Mouse (Mus musculus): ENCODE measurements around the gene Wipf2. TPM values are rescaled to one million over a fixed set of nuclear protein-coding genes. Genes with fewer than 3 reads are reported as not detected.
A peak's percentile ranks its signal among the peaks of the same experiment; 100 is the strongest.

Gene Wipf2
- polyA plus RNA-seq, 1 experiment from 2014 or later: 6.7 TPM

DNA sequence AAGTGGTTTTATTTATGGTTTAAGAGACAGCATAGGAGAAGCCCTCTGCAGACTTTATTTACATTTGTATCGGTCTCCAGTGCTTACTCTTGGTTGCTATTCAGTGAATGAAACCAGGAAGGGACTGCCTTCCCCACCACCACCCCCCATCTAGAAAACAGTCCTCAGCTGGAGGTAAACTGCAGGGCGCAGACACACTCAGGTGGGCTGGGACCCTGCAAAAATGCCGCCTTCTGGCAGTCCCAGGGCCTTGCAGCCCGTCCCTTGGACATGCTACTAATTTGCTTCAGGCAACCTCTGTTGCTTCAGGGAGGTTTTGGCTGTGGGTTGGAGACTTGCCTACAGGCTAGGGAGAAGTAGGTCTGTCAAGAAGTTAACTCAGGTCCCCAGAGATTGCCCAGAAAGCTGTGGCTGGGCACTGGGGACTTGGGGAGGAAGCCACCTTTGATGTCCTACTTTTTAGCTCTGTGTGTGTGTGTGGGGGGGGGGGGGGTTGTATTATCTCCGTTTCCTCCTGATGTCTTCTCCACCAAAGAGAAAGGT, 61.3 kb downstream of the Wipf2 start:
- Histone ChIP-seq H3K36me3 (ENCODE audit: control insufficient read depth, insufficient read depth, low read length) (peaks cover 11% of the 10 kb centered on the region), H3K4me1 (ENCODE audit: control insufficient read depth, insufficient read depth, low read length) (peaks cover 61% of the 10 kb centered on the region), H3K9ac (ENCODE audit: low read depth, low read length) (no peak overlapping the region), H3K9me3 (ENCODE audit: control insufficient read depth, low read length) (no peaks in the 10 kb centered on the region), H3K4me2 (replicated peaks; ENCODE audit: low read depth, low read length) (no peak overlapping the region), H3K27ac (ENCODE audit: low read depth, low read length) (peak overlapping the region; percentile 90), H3K27me3 (ENCODE audit: control insufficient read depth, insufficient read depth, low read length) (no peaks in the 10 kb centered on the region), H3K4me3 (ENCODE audit: low read length) (no peak overlapping the region)
- no peak for ATAC-seq (ENCODE audit: low FRiP score, low TSS enrichment)
- WGBS: 36% methylated on average over 5 of the region's 5 CpGs

DNA sequence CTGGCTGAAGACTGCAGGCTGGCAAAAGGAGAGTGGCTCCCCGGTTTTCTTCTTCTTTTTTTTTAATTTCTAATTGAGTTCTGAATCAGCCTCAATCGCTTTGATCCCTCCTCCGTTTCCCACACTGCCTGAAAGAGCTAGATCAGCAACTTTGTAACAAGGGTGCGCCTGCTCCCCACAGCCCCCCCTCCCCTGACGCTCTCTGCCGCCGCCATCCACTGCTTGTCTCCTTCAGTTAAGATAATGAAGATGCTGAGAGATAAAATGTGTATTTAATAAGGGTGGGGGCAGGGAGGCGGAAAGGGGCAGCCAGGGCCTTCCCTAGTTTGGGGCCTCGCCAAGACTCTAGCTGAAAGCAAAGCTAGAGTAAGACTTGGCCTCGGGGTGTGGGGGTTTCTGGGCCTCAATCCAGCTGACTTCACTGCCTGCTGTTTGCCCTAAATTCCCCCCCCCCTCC, 61.9 kb downstream of the Wipf2 start:
- H3K4me3 ChIP-seq (ENCODE audit: low read length): no peak overlapping the region
- WGBS: 13% methylated on average over 10 of the region's 10 CpGs
- H3K36me3 ChIP-seq (ENCODE audit: control insufficient read depth, insufficient read depth, low read length): peaks cover 8% of the 10 kb centered on the region
- ATAC-seq (ENCODE audit: low FRiP score, low TSS enrichment): no peak
- H3K9ac ChIP-seq (ENCODE audit: low read depth, low read length): peak overlapping the region; percentile 28; the same call in 1 of the 2 replicates
- H3K27me3 ChIP-seq (ENCODE audit: control insufficient read depth, insufficient read depth, low read length): no peaks in the 10 kb centered on the region
- peaks cover 67% of the 10 kb centered on the region for H3K4me1 ChIP-seq (ENCODE audit: control insufficient read depth, insufficient read depth, low read length)
- peak overlapping the region; percentile 90 for H3K27ac ChIP-seq (ENCODE audit: low read depth, low read length)
- H3K9me3 ChIP-seq (ENCODE audit: control insufficient read depth, low read length): no peaks in the 10 kb centered on the region
- peak overlapping the region; percentile 22; the same call in 1 of the 2 replicates for H3K4me2 ChIP-seq (replicated peaks; ENCODE audit: low read depth, low read length)

DNA sequence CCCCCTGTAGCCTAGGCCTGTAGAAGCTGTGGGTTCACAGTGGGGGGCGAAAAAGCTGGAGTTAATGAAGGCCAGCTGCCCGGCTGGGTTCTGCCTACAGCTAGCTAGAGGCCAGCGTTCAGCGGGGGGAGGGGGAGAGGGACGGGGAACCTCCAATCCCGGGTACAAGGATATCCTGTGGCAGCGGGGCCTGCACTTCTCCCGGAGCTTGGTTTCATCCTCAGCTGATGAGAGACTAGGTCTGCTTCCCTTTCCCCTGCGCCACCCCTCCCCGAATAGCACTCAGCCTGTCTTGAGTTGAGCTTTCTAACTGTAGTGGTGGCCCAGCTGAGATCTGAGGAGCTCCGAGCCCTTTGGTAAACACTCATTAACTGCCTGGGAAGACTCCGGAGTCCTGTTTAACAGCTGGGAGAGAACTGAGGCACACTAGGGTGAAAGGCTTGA, 62.5 kb downstream of the Wipf2 start:
- no peak overlapping the region for H3K4me3 ChIP-seq (ENCODE audit: low read length)
- H3K27me3 ChIP-seq (ENCODE audit: control insufficient read depth, insufficient read depth, low read length): no peaks in the 10 kb centered on the region
- peak overlapping the region; percentile 90 for H3K27ac ChIP-seq (ENCODE audit: low read depth, low read length)
- H3K4me2 ChIP-seq (replicated peaks; ENCODE audit: low read depth, low read length): peak overlapping the region; percentile 22; the same call in 1 of the 2 replicates
- H3K36me3 ChIP-seq (ENCODE audit: control insufficient read depth, insufficient read depth, low read length): peaks cover 2% of the 10 kb centered on the region
- peak overlapping the region; percentile 28; the same call in 1 of the 2 replicates for H3K9ac ChIP-seq (ENCODE audit: low read depth, low read length)
- H3K9me3 ChIP-seq (ENCODE audit: control insufficient read depth, low read length): no peaks in the 10 kb centered on the region
- WGBS: 4% methylated on average over 12 of the region's 12 CpGs
- H3K4me1 ChIP-seq (ENCODE audit: control insufficient read depth, insufficient read depth, low read length): peaks cover 73% of the 10 kb centered on the region
- 0 out of 2 replicates have a peak, but pooled peaks have one; percentile 14 for ATAC-seq (ENCODE audit: low FRiP score, low TSS enrichment)

DNA sequence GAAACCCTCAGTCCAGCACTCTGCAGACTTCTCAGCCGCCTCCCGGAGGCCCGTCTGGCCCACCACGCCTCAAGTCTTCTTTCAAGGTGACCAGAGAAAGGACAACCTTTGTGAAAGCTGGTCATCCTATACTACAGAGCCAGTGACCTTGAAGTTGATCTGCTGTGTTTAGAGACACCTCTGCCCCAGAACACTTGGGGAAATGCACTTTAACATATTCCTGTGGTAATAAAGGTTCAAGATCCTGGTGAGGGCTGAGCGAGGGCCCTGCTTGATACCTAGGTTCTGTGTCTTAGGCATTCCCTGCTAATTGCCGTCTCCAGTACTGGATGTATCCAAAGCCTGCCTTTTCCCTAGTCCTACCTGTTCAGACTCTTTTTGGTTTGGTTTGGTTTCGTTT, 63.1 kb downstream of the Wipf2 start:
- H3K36me3 ChIP-seq (ENCODE audit: control insufficient read depth, insufficient read depth, low read length): no peaks in the 10 kb centered on the region
- no peaks in the 10 kb centered on the region for H3K27me3 ChIP-seq (ENCODE audit: control insufficient read depth, insufficient read depth, low read length)
- ATAC-seq (ENCODE audit: low FRiP score, low TSS enrichment): no peak
- 0 out of 2 replicates have a peak overlapping the region, but pooled peaks have one; percentile 28 for H3K9ac ChIP-seq (ENCODE audit: low read depth, low read length)
- H3K4me3 ChIP-seq (ENCODE audit: low read length): no peak overlapping the region
- peaks cover 79% of the 10 kb centered on the region for H3K4me1 ChIP-seq (ENCODE audit: control insufficient read depth, insufficient read depth, low read length)
- peak overlapping the region; percentile 90 for H3K27ac ChIP-seq (ENCODE audit: low read depth, low read length)
- no peaks in the 10 kb centered on the region for H3K9me3 ChIP-seq (ENCODE audit: control insufficient read depth, low read length)
- H3K4me2 ChIP-seq (replicated peaks; ENCODE audit: low read depth, low read length): no peak overlapping the region
- 71% methylated on average over 7 of the region's 7 CpGs for WGBS

DNA sequence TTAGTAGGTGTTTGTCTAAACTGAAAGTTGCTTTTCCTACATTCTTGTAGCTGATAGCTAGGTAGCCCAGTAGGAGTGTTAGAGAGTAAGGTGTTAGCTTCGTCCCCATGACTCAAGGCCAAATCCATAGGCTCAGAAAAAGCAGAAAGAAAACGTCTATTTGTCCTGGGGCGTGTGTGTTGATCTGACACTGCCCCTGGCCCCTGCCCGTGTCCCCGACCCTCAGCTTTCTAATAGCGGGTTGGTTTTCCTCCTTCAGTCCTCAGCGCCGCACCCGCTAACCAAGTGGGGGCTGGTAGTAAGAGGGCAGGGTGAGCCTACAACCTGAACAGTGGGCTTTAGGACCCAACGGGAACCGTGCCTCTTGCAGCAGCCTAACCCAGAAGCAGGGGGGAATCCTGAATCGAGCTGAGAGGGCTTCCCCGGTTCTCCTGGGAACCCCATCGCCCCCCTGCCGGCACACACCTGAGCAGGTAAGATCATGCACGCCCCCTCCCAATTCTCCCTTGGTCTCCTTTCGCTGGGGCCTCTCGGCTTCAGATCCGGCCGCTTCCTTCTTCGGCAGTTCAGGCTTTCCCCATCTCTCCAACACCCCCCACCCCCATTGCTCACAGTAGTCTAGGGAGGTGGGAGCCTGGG, 64.1 kb downstream of the Wipf2 start, which contains the start of gene Rara:
Rara (plus strand) TSS at position 381 of the 639 bp plus-strand sequence.
- Histone ChIP-seq H3K9me3 (ENCODE audit: control insufficient read depth, low read length) (no peaks in the 10 kb centered on the region), H3K27ac (ENCODE audit: low read depth, low read length) (peak within 1 kb of the TSS; percentile 69), H3K4me1 (ENCODE audit: control insufficient read depth, insufficient read depth, low read length) (peaks cover 87% of the 10 kb centered on the region), H3K9ac (ENCODE audit: low read depth, low read length) (peak within 1 kb of the TSS; percentile 78), H3K36me3 (ENCODE audit: control insufficient read depth, insufficient read depth, low read length) (no peaks in the 10 kb centered on the region), H3K4me2 (replicated peaks; ENCODE audit: low read depth, low read length) (peak within 1 kb of the TSS; percentile 54), H3K4me3 (ENCODE audit: low read length) (peak within 1 kb of the TSS; percentile 59), H3K27me3 (ENCODE audit: control insufficient read depth, insufficient read depth, low read length) (no peaks in the 10 kb centered on the region)
- ATAC-seq (ENCODE audit: low FRiP score, low TSS enrichment): no peak
- 7% methylated on average over 21 of the region's 21 CpGs for WGBS

DNA sequence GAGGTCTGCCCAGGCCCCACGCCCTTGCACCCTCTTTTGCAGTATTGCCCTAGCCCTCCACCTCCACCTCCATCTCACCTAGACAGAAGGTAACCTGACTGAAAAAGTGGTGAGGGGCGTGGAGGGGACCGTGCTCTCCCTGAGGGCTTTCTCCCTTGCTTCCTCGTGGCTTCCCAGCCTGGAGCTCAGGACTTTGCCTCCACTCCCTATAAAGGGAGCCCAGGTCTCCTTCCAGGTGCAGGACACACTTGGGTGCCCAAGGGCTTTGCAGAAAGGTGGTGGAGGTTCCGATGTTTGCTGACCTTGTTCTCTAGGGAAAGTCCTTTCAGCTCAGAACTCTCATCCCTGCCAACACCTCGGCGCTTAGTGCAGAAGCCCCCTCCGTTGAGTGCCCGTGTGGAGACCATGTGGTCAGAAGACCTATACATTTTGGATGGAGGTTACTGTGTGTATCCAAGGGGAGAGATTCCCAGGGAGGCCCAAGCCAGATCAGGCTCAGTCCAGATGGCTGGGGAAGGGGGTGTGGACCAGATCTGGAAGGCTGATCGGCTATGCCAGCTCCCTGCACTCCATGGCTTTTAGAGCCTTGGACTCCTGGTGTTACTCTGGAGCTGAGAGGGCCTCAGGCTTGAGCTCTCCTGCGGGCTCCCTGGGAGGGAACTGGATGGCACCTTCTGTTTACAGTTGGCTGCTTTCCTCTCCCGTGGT, 64.9 kb downstream of the Wipf2 start:
- H3K36me3 ChIP-seq (ENCODE audit: control insufficient read depth, insufficient read depth, low read length): no peaks in the 10 kb centered on the region
- WGBS: 11% methylated on average over 12 of the region's 12 CpGs

DNA sequence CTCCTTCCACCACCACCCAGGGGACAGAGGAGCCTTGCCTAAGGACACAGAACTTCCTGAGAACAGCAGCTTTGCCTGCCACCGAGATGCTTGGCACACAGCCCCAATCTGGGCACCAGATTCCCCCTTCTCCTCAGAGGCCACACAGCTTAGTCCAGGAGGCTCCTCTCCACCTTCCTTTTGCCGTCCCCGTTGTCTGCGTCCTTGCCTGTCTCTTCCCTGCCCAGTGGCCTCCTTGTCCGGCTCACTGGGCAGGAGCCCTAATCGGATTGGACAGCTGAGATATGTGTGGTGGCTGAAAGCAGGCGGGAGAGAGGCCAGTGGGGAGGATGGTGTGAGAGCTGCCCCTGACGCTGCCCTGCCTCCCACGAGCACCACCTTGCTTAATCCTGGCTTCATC, 66.1 kb downstream of the Wipf2 start:
- Histone ChIP-seq H3K9ac (ENCODE audit: low read depth, low read length) (peak overlapping the region; percentile 24; the same call in 1 of the 2 replicates), H3K27ac (ENCODE audit: low read depth, low read length) (peak overlapping the region; percentile 53), H3K4me1 (ENCODE audit: control insufficient read depth, insufficient read depth, low read length) (peaks cover 82% of the 10 kb centered on the region), H3K27me3 (ENCODE audit: control insufficient read depth, insufficient read depth, low read length) (no peaks in the 10 kb centered on the region), H3K4me3 (ENCODE audit: low read length) (0 out of 2 replicates have a peak overlapping the region, but pooled peaks have one; percentile 1), H3K36me3 (ENCODE audit: control insufficient read depth, insufficient read depth, low read length) (no peaks in the 10 kb centered on the region), H3K4me2 (replicated peaks; ENCODE audit: low read depth, low read length) (peak overlapping the region; percentile 54), H3K9me3 (ENCODE audit: control insufficient read depth, low read length) (no peaks in the 10 kb centered on the region)
- no peak for ATAC-seq (ENCODE audit: low FRiP score, low TSS enrichment)
- 6% methylated on average over 9 of the region's 9 CpGs for WGBS

More for the DNA sequence above, 64.9 kb downstream of the Wipf2 start:
- H3K4me3 ChIP-seq (ENCODE audit: low read length): peak overlapping the region; percentile 59
- peaks cover 91% of the 10 kb centered on the region for H3K4me1 ChIP-seq (ENCODE audit: control insufficient read depth, insufficient read depth, low read length)
- ATAC-seq (ENCODE audit: low FRiP score, low TSS enrichment): no peak
- H3K9me3 ChIP-seq (ENCODE audit: control insufficient read depth, low read length): no peaks in the 10 kb centered on the region
- H3K4me2 ChIP-seq (replicated peaks; ENCODE audit: low read depth, low read length): peak overlapping the region; percentile 54
- H3K27me3 ChIP-seq (ENCODE audit: control insufficient read depth, insufficient read depth, low read length): no peaks in the 10 kb centered on the region
- H3K27ac ChIP-seq (ENCODE audit: low read depth, low read length): peak overlapping the region; percentile 69
- peak overlapping the region; percentile 78 for H3K9ac ChIP-seq (ENCODE audit: low read depth, low read length)

DNA sequence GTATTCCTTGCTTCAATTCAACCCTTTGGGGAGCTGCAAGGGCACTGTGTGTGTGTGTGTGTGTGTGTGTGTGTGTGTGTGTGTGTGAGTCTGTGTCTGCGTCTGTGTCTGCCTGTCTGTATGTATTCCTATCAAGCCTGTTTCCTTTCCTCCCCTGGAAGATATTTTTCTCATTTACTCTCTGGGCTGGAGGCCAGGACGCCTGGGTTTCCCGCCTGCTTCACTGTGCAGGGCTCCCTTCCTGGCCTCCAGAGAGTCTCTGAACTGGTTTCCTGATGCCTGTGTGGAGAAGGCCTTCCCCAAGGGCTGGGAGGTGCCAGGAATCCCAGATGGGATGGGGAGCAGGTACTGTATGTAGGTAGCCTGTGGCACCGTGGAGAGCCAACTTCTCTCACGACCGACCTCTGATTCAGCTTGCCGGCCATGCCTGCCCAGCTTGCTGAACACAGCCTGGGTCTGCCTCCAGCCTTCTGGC, 66.7 kb downstream of the Wipf2 start:
- no peak for ATAC-seq (ENCODE audit: low FRiP score, low TSS enrichment)
- H3K4me2 ChIP-seq (replicated peaks; ENCODE audit: low read depth, low read length): peak overlapping the region; percentile 54; the same call in 1 of the 2 replicates

More for the DNA sequence above, 66.7 kb downstream of the Wipf2 start:
- Histone ChIP-seq H3K9me3 (ENCODE audit: control insufficient read depth, low read length) (no peaks in the 10 kb centered on the region), H3K4me1 (ENCODE audit: control insufficient read depth, insufficient read depth, low read length) (peaks cover 76% of the 10 kb centered on the region), H3K27me3 (ENCODE audit: control insufficient read depth, insufficient read depth, low read length) (no peaks in the 10 kb centered on the region), H3K4me3 (ENCODE audit: low read length) (no peak overlapping the region; the same call in 1 of the 2 replicates), H3K9ac (ENCODE audit: low read depth, low read length) (no peak overlapping the region), H3K36me3 (ENCODE audit: control insufficient read depth, insufficient read depth, low read length) (no peaks in the 10 kb centered on the region), H3K27ac (ENCODE audit: low read depth, low read length) (peak overlapping the region; percentile 53)
- 61% methylated on average over 7 of the region's 7 CpGs for WGBS

Data from kidney, embryonic 14.5 days (tissue).